Comparison of ENCODE assay signal across 22 mouse cellular contexts in genomic region chr16:10491716-10492115, GRCm38 (mm10). TPM values are rescaled to one million over a fixed set of nuclear protein-coding genes. Genes with fewer than 3 reads are reported as not detected.
"Had no signal": no experiment of that assay in that cellular context is flagged by ENCODE, and none has a peak within 500 bp of the region (broad histone marks: within the 10 kb centered on the region; RNA-seq: fewer than 3 reads in every experiment).

No protein-coding gene starts in this region.

- H3K36me3 ChIP-seq: liver, embryonic 12.5 days; midbrain, embryonic 10.5 days; midbrain, embryonic 12.5 days; neural tube, embryonic 13.5 days; neural tube, embryonic 15.5 days; stomach, embryonic 15.5 days had no signal

- H3K27ac ChIP-seq: liver, embryonic 12.5 days; liver, embryonic 14.5 days; midbrain, embryonic 10.5 days; midbrain, embryonic 12.5 days; neural tube, embryonic 13.5 days; neural tube, embryonic 15.5 days; stomach, embryonic 15.5 days; stomach, postnatal 0 days had no signal

- DNase-seq: lung, adult 18-20 months; lung, embryonic 14.5 days; lung, postnatal 10 days; lung, postnatal 4 days; midbrain, embryonic 14.5 days; retina, postnatal 1 day; right cerebral cortex, adult 18-20 months; right cerebral cortex, postnatal 25 days; right cerebral cortex, postnatal 4 days; thymus, adult 2 months; thymus, postnatal 25 days; thymus, postnatal 4 days had no signal

- H3K4me3 ChIP-seq: liver, embryonic 12.5 days; midbrain, embryonic 10.5 days; midbrain, embryonic 12.5 days; myocyte; neural tube, embryonic 13.5 days; neural tube, embryonic 15.5 days; stomach, embryonic 15.5 days had no signal

- H3K4me1 ChIP-seq: liver, embryonic 12.5 days; stomach, embryonic 15.5 days had no signal

- H3K27me3 ChIP-seq: neural tube, embryonic 15.5 days; stomach, embryonic 15.5 days had no signal

RNA-seq across cellular contexts. Expression of gene Tvp23a, which starts 44.6 kb away (rescaled TPM):
- total RNA-seq: megakaryocyte-erythroid progenitor cell, adult 5-6 weeks had no signal
